Mouse (Mus musculus) embryonic facial prominence, embryonic 10.5 days (tissue): Measurements from ENCODE around the gene Ganab. TPM values are rescaled to one million over a fixed set of nuclear protein-coding genes. Genes with fewer than 3 reads are reported as not detected.

Experiments used
- DNase-seq: peaks from one replicate; pipeline ENCODE4 v3.0.0-alpha.2; 2017; ENCODE audit warnings: low spot score
- H3K27ac ChIP-seq: fragments of 300-500 bp; sonication (generic); replicated peaks from 2 replicates; pipeline ENCODE4 v1.5.1; 2016; ENCODE audit warnings: mild to moderate bottlenecking
- H3K27me3 ChIP-seq: fragments of 300-500 bp; sonication (generic); replicated peaks from 2 replicates; pipeline ENCODE4 v1.6.1; 2016; ENCODE audit warnings: low read depth, mild to moderate bottlenecking; ENCODE audit not compliant: poor library complexity, severe bottlenecking
- H3K36me3 ChIP-seq: fragments of 300-500 bp; sonication (generic); replicated peaks from 2 replicates; pipeline ENCODE4 v1.6.1; 2016; ENCODE audit warnings: mild to moderate bottlenecking, moderate library complexity
- H3K4me1 ChIP-seq: fragments of 300-500 bp; sonication (generic); 2 replicates; pipeline ENCODE4 v1.6.1; 2016
- H3K4me3 ChIP-seq: fragments of 300-500 bp; sonication (generic); 2 replicates; pipeline ENCODE4 v1.5.1; 2016; ENCODE audit warnings: mild to moderate bottlenecking, moderate library complexity
- H3K9me3 ChIP-seq: fragments of 300-500 bp; sonication (generic); 2 replicates; pipeline ENCODE4 v1.6.1; 2016; ENCODE audit warnings: mild to moderate bottlenecking
- WGBS: fragments of 180-500 bp; shearing (Covaris S2); methylation state at CpG from one replicate; pipeline ENCODE4 v1.1.7; 2016; 5-methylcytosine and 5-hydroxymethylcytosine counted together
- polyA plus RNA-seq: library from polyadenylated mRNA; unstranded; fragments of >200 nt; fragmentation: Nextera tagmentation; extraction: Ambion mirVana; gene quantifications from 2 replicates; pipeline ENCODE4 v1.2.1, GENCODE M21; 2016

The Ganab gene
- polyA plus RNA-seq, 1 experiment from 2014 or later: 116 TPM

DNA sequence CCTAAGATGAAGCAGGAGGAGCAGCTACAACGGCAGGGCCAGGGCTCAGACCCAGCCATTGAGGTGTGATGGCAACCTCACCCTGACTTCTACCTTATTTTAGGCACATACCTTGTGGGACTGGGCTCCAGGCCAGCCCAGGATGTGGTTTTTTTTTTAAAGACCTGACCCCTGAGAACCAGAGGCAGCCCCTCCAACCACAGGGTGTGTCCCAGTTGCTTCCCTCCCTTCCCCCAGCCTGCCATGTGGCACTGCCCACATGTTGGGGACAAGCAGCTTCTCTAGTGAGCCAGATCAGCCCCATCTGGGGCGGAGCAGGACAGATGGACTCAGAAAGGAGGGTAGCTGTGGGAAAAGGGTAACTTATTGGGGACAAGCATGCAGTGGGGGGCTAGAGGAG, 28.9 kb downstream of the Ganab start:
- Histone ChIP-seq H3K4me3 (peak overlapping the region; percentile 12; the same call in 1 of the 2 replicates), H3K27ac (no peak overlapping the region), H3K36me3 (peaks cover 60% of the 10 kb centered on the region), H3K4me1 (peaks cover 34% of the 10 kb centered on the region), H3K9me3 (no peaks in the 10 kb centered on the region), H3K27me3 (no peaks in the 10 kb centered on the region)
- no peak for DNase-seq
- WGBS: 90% methylated on average over 2 of the region's 2 CpGs

DNA sequence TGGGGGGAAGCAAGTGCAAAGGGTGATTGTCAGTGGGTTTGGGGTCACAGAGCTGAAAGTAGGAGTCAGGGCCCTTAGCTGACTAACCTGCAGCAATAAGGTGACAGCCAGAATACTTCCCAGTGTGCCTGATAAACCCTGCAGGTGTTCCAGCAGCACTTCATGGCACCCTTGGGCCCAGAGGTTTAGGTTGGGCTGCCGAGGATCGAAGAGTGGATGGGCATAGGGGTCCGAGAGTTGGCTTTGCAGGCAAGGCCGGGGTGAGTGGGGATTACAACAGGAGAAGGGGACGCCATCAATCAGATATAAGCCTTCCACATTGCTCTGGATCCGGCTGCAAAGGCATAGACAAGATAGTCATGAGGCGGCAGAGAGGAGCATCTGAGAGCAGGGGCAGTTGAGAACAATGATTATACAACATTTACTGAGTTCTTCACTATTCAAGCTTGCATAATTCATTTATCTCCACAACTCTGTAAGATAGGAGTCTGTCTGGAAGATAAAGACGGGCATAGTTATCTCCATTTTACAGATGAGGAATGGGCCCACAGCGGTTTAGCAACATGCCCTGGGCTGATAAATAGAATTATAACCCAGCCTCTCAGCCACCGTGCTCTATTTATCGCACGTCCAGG, 30.1 kb downstream of the Ganab start:
- no peak for DNase-seq
- Histone ChIP-seq H3K9me3 (no peaks in the 10 kb centered on the region), H3K4me3 (no peak overlapping the region), H3K27ac (no peak overlapping the region), H3K4me1 (peaks cover 28% of the 10 kb centered on the region), H3K36me3 (peaks cover 60% of the 10 kb centered on the region), H3K27me3 (no peaks in the 10 kb centered on the region)
- WGBS: 91% methylated on average over 12 of the region's 12 CpGs

DNA sequence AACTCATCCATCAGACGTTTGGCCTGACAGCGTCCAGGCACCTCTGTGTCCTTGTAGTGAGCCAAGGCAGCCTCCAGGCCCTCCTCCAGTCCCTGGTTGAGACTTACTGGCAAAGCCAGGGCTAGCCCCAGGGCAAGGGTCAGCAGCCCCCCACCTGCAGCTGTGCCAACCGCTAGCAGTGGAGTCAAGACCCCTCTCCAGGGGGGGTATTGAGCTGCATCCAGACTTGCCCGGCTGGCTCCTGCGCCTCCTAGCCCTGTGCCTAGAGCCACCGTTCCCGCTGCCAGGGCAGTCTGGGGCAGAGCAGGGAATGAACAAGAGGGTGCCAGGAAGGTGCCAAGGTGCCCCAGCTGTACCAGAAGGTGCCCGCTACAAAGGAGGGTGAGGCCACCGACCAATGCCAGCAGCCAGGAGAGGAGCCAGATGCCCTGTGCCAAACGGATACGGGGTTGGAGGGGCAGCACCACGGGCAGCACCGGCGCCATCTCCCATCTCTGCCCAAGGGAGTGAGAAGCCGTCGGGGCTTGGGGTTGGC, 30.9 kb downstream of the Ganab start:
- Histone ChIP-seq H3K4me3 (peak overlapping the region; percentile 89), H3K4me1 (peaks cover 28% of the 10 kb centered on the region), H3K9me3 (no peaks in the 10 kb centered on the region), H3K36me3 (peaks cover 61% of the 10 kb centered on the region), H3K27ac (peak overlapping the region; percentile 91), H3K27me3 (no peaks in the 10 kb centered on the region)
- WGBS: 14% methylated on average over 16 of the region's 16 CpGs
- no peak for DNase-seq

DNA sequence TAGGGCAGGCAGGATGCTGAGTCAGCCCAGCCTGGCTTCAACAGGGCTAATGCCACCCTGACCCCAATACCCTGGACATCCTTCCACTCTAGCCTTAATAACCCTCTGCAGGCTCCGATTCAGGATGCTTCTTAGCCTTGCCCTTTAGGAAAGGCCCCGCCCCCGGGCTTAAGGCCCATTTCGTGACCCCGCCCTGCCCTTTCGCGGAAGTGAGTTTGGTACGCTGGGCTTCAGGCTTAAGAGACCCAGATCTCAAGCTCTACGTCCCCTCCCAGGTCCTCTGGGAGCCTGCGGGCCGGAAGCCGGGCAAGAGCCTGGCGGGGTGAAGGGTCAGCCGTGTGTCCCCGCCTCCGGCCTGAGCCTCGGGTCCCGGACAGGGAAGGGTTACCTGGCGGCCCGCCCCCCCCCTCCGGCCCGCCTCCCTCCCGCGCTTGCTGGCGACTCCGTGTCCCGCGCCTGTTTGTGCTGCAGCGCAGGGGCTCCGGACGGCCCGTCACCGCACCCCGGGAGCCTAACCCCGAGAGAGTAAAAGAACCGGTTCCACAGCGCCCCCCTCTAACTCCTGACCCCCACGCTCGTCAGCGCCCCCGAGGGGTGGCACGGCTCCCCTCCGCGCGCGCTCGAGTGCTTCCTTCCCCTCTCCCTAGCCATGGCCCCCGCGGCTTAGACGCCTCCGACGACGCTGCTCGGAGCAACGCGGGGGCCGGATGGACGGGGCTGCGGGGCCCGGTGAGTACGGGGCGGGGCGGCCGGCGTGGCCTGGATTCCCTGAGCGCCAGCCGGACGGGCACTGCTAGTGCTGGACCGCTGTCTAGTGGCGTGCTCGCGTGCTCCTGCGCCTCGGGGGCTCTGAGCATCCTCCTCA, 31.6 kb downstream of the Ganab start, which contains the start of the genes Rom1 and Eml3:
Gene Rom1 (minus strand): TSS at position 133 of the 865 bp plus-strand sequence.
Gene Eml3 (plus strand): TSS at position 329 of the 865 bp plus-strand sequence.
- Histone ChIP-seq H3K4me3 (peak within 1 kb of the TSS; percentile 89), H3K36me3 (peaks cover 63% of the 10 kb centered on the region), H3K27me3 (no peaks in the 10 kb centered on the region), H3K4me1 (peaks cover 28% of the 10 kb centered on the region), H3K9me3 (no peaks in the 10 kb centered on the region), H3K27ac (peak within 1 kb of the TSS; percentile 91)
- peak; percentile 84 for DNase-seq
- under 1% methylated on average over 73 of the region's 74 CpGs for WGBS

DNA sequence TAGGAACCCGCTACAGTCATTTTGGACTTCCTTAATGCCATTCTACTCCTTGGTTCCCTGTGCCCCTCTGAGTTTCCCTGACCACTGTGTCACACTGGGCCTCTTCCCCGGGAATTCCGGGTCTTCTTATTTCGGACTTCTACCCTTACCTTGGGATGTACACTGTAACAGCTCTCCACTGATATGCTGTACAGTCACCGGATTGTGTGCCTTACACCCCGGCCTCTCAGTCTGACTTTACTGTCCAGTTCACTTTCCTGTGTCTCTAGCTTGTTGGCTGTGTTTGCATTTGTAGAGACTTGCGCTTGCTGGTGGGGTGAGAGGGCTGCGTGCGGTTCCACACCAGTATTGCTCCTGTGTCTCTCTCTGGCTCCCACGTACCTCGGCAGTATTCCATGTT, 32.2 kb downstream of the Ganab start:
- no peak for DNase-seq
- WGBS: 12% methylated on average over 11 of the region's 11 CpGs
- H3K36me3 ChIP-seq: peaks cover 66% of the 10 kb centered on the region
- H3K27ac ChIP-seq: peak overlapping the region; percentile 91
- peaks cover 28% of the 10 kb centered on the region for H3K4me1 ChIP-seq
- peak overlapping the region; percentile 89 for H3K4me3 ChIP-seq
- no peaks in the 10 kb centered on the region for H3K9me3 ChIP-seq
- H3K27me3 ChIP-seq: no peaks in the 10 kb centered on the region

DNA sequence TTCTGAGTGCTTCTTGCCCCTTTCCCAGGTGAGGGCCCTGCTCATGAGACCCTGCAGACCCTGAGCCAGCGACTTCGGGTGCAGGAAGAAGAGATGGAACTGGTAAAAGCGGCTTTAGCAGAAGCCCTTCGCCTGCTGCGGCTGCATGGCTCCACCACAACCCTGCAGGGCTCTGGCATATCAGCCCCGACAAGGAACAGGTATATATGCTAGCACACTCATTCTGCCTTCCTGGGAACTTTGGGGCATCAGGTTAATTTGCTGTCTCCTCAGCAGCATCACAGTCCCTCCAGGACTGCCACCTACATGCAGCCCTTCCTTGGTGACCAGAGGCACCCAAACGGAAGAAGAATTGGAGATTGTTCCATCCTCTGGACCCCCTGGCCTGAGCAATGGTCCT, 32.9 kb downstream of the Ganab start:
- 79% methylated on average over 7 of the region's 7 CpGs for WGBS
- Histone ChIP-seq H3K9me3 (no peaks in the 10 kb centered on the region), H3K4me3 (peak overlapping the region; percentile 89), H3K27ac (peak overlapping the region; percentile 12; the same call in 1 of the 2 replicates), H3K4me1 (peaks cover 28% of the 10 kb centered on the region), H3K36me3 (peaks cover 66% of the 10 kb centered on the region), H3K27me3 (no peaks in the 10 kb centered on the region)
- DNase-seq: no peak

DNA sequence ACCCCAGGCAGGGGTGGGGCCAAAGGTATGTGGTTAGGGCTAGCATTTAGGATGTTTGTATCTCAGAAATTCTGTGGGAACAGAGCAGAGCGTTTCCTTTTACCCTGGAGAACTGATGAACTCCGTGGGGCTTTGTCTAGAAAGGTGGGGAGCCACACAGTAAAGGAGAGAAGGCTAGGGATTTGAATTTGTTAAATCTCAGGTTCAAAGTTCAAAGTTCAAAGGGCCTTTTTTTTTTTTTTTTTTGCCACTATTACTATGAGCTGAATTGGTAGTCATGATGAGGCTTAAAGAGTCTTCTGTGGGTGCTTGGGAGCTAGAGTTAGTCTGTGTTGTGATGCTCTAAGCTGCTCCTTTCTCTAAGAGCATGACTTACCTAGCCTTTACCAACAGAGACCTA, 38.9 kb downstream of the Ganab start:
- no peak for DNase-seq

DNA sequence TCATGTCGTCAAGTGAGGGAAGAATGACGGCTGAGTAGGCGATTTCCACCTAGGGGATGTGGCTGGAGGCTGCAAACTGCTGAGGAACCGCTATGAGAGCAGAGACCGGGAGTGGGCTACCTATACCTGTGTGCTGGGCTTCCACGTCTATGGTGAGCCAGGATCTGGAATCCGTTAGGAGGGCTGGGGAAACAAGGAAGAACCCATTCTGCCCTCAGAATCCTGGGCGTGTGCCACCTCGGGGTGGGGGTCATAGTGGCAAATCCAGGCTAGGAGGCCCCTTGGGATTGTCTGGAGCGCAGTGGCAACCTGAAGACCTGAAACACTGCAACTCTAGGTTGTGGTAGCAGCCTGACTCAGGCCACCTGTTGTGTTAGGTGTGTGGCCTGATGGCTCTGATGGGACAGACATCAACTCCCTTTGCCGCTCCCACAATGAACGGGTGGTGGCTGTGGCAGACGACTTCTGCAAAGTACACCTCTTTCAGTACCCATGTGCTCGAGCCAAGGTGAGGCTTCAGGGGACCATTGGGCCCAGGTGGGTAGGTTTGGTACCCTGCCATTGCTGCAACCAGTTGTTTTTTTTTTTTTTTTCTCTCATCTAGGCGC, 42.8 kb downstream of the Ganab start:
- Histone ChIP-seq H3K36me3 (peaks cover 74% of the 10 kb centered on the region), H3K4me3 (peak overlapping the region; percentile 97), H3K27ac (peak overlapping the region; percentile 99)

More for the DNA sequence above, 38.9 kb downstream of the Ganab start:
- Histone ChIP-seq H3K4me3 (no peak overlapping the region), H3K36me3 (peaks cover 81% of the 10 kb centered on the region), H3K9me3 (no peaks in the 10 kb centered on the region), H3K27ac (no peak overlapping the region), H3K27me3 (no peaks in the 10 kb centered on the region), H3K4me1 (peaks cover 14% of the 10 kb centered on the region)
- 88% methylated on average over 2 of the region's 2 CpGs for WGBS

DNA sequence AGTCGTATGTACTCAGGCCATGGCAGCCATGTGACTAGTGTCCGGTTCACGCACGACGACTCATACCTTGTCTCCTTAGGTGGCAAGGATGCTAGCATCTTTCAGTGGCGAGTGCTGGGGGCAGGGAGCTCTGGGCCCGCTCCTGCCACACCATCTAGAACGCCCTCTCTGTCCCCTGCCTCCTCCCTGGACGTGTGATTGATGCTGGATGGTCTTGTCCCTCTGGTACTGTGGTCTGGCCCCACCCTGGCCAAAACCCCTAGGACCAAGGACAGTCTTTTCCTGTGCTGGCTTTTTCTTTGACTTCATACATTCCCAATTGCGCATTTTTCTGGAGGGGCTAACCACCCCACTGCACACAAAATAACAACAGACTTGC, 43.3 kb downstream of the Ganab start:
- Histone ChIP-seq H3K9me3 (no peaks in the 10 kb centered on the region), H3K4me3 (peak overlapping the region; percentile 97), H3K27me3 (no peaks in the 10 kb centered on the region), H3K4me1 (peaks cover 38% of the 10 kb centered on the region), H3K27ac (peak overlapping the region; percentile 99), H3K36me3 (peaks cover 74% of the 10 kb centered on the region)
- no peak for DNase-seq
- 46% methylated on average over 10 of the region's 10 CpGs for WGBS

More for the DNA sequence above, 42.8 kb downstream of the Ganab start:
- WGBS: 79% methylated on average over 15 of the region's 15 CpGs
- Histone ChIP-seq H3K9me3 (no peaks in the 10 kb centered on the region), H3K27me3 (no peaks in the 10 kb centered on the region), H3K4me1 (peaks cover 38% of the 10 kb centered on the region)
- DNase-seq: no peak

DNA sequence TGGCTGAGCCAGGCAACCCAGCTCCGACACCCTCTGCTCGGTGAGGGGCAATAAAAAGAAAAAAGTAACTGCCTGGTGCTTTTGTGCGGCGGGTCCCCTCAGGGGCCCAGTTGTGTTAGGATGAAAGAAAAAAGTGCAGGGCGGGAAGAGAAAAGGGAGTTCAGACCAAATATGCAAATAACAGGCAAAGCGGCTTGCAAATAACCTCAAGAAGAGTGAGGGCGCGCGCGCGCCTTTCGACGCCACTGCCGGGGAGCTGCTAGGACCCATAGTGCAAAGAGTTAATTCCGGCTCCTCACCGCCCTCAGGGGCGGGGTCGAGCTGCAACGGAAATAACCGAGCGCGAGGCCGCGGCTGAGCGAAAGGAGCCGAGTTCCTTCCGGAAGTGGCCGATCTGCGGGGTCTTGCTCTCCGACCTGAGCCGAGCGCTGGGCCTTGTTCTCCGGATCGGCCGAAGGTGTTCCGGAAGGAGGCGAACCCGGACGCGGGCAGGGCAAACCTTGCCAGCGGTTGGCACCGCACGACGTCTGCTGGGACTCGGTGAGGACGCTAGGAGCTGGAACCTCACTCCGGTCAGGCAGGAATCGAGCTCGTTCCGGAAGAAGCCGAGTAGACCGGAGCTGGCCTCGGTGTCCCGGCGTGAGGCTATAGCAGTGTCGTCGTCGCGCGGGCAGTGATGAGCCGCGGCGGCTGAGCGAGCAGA, 43.8 kb downstream of the Ganab start, which contains the start of gene Mta2:
Gene Mta2 (plus strand): TSS at position 361 of the 703 bp plus-strand sequence.
- DNase-seq: peak; percentile 99
- WGBS: under 1% methylated on average over 64 of the region's 64 CpGs
- H3K27ac ChIP-seq: peak within 1 kb of the TSS; percentile 99
- H3K27me3 ChIP-seq: no peaks in the 10 kb centered on the region
- peaks cover 74% of the 10 kb centered on the region for H3K36me3 ChIP-seq
- no peaks in the 10 kb centered on the region for H3K9me3 ChIP-seq
- H3K4me1 ChIP-seq: peaks cover 38% of the 10 kb centered on the region
- H3K4me3 ChIP-seq: peak within 1 kb of the TSS; percentile 97

DNA sequence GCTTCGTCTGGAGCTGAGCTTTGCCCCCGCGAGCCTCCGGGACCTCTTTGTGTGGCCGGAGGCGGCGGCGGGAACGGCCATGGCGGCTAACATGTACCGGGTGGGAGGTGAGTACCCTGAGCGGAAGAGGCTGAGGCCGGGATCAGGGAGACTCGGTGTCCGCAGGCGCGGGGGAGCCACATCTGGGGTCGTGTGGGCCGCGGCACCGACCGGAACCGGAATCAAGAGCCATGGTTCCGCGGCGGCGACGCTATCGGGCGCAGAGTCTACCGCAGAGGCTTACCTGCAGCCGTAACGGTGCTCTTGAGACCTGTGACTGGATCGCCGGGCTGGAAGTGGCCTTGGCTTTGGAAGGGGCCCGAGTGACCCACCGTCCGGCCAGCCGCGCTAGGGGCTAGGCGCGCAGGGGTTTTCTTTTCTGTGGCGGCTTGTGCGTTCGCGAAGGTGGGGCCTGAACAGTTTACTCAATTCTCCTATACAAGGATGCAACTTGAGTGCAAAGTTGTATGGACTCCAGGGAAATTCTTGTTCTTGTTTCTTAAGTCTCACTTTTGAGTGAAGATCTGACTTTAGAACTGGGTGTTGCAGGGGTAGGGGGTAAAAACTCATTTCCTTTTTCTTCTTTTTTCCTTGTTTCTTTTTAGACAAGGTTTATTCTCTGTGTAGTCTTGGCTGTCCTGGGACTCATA, 44.5 kb downstream of the Ganab start:
- peaks cover 74% of the 10 kb centered on the region for H3K36me3 ChIP-seq
- peak overlapping the region; percentile 99 for H3K27ac ChIP-seq
- H3K4me1 ChIP-seq: peaks cover 38% of the 10 kb centered on the region
- DNase-seq: peak; percentile 74
- peak overlapping the region; percentile 97 for H3K4me3 ChIP-seq
- H3K27me3 ChIP-seq: no peaks in the 10 kb centered on the region
- under 1% methylated on average over 46 of the region's 46 CpGs for WGBS
- no peaks in the 10 kb centered on the region for H3K9me3 ChIP-seq
